Mouse (Mus musculus): ENCODE results near the gene Pkd2l1.
"Not testable (repeated sequence)": the region's sequence is repeated elsewhere in the genome, so short reads cannot be mapped to it uniquely, and the experiment has no call there.

The Pkd2l1 gene

GRCm38 (mm10) chr19:44159386-44159785 is 32.9 kb downstream of the Pkd2l1 start:
- CTCF ChIA-PET, result interaction anchor here (0.6 kb wide), 1 partner anchor 387 kb away, joined by 5 read pairs; no protein-coding TSS in a partner anchor

- CTCF ChIA-PET, result no interaction called here
Observed at GRCm38 (mm10) chr19:44157005-44157404, 35.2 kb downstream of the Pkd2l1 start.

GRCm38 (mm10) chr19:44153781-44154180 is 38.5 kb downstream of the Pkd2l1 start:
- CTCF ChIA-PET, result no interaction called here

- CTCF ChIA-PET, result no interaction called here
Observed at GRCm38 (mm10) chr19:44148991-44149390, 43.3 kb downstream of the Pkd2l1 start.

- CTCF ChIA-PET, result no interaction called here
Observed at GRCm38 (mm10) chr19:44148345-44148744, 43.9 kb downstream of the Pkd2l1 start.

GRCm38 (mm10) chr19:44146951-44147350 is 45.3 kb downstream of the Pkd2l1 start:
- CTCF ChIA-PET, result interaction anchor here (0.7 kb wide), 3 partner anchors 30 to 314 kb away, joined by 3 to 17 read pairs (median 4); no protein-coding TSS in a partner anchor

GRCm38 (mm10) chr19:44146568-44146879 is 45.7 kb downstream of the Pkd2l1 start:
- CTCF ChIA-PET, result interaction anchor here (0.7 kb wide), 3 partner anchors 30 to 314 kb away, joined by 3 to 17 read pairs (median 4); no protein-coding TSS in a partner anchor

GRCm38 (mm10) chr19:44145702-44146567 is 46.3 kb downstream of the Pkd2l1 start, which contains the start of gene Bloc1s2:
TSS of gene Bloc1s2 (minus strand) at chr19:44146446.
- CTCF ChIA-PET, result interaction anchor here (0.6 to 0.7 kb wide), 2 partner anchors 313 to 885 kb away, joined by 3 read pairs; no protein-coding TSS in a partner anchor

- CTCF ChIA-PET, result interaction anchor here (0.6 kb wide), 1 partner anchor 94 kb away, joined by 5 read pairs; no protein-coding TSS in a partner anchor
Observed at GRCm38 (mm10) chr19:44144366-44144765, 47.9 kb downstream of the Pkd2l1 start.

- CTCF ChIA-PET, result interaction anchor here (0.6 kb wide), 1 partner anchor 564 kb away, joined by 3 read pairs; no protein-coding TSS in a partner anchor
Observed at GRCm38 (mm10) chr19:44135960-44136485, 56.2 kb downstream of the Pkd2l1 start.

GRCm38 (mm10) chr19:44135072-44135959 is 56.9 kb downstream of the Pkd2l1 start, which contains the start of gene Cwf19l1:
TSS of gene Cwf19l1 (minus strand) at chr19:44135876.
- CTCF ChIA-PET, result no interaction called here

GRCm38 (mm10) chr19:44132917-44133316 is 59.3 kb downstream of the Pkd2l1 start:
- CTCF ChIA-PET, result no interaction called here

- CTCF ChIA-PET, result no interaction called here
Observed at GRCm38 (mm10) chr19:44128560-44128959, 63.7 kb downstream of the Pkd2l1 start.

GRCm38 (mm10) chr19:44127729-44128497 is 64.3 kb downstream of the Pkd2l1 start:
- CTCF ChIA-PET, result no interaction called here

- CTCF ChIA-PET, result no interaction called here
Observed at GRCm38 (mm10) chr19:44121137-44121536, 71.1 kb downstream of the Pkd2l1 start.

GRCm38 (mm10) chr19:44120686-44121085 is 71.6 kb downstream of the Pkd2l1 start:
- CTCF ChIA-PET, result not testable (repeated sequence)

GRCm38 (mm10) chr19:44117793-44118192 is 74.4 kb downstream of the Pkd2l1 start:
- CTCF ChIA-PET, result no interaction called here

- CTCF ChIA-PET, result no interaction called here
Observed at GRCm38 (mm10) chr19:44111706-44112105, 80.5 kb downstream of the Pkd2l1 start.

- CTCF ChIA-PET, result interaction anchor here (0.8 kb wide), 1 partner anchor 295 kb away, joined by 5 read pairs; no protein-coding TSS in a partner anchor
Observed at GRCm38 (mm10) chr19:44110356-44110755, 81.9 kb downstream of the Pkd2l1 start.

- CTCF ChIA-PET, result no interaction called here
Observed at GRCm38 (mm10) chr19:44108996-44109395, 83.2 kb downstream of the Pkd2l1 start.
